ENCODE assay signal across 7 mouse cellular contexts in the genomic region with DNA sequence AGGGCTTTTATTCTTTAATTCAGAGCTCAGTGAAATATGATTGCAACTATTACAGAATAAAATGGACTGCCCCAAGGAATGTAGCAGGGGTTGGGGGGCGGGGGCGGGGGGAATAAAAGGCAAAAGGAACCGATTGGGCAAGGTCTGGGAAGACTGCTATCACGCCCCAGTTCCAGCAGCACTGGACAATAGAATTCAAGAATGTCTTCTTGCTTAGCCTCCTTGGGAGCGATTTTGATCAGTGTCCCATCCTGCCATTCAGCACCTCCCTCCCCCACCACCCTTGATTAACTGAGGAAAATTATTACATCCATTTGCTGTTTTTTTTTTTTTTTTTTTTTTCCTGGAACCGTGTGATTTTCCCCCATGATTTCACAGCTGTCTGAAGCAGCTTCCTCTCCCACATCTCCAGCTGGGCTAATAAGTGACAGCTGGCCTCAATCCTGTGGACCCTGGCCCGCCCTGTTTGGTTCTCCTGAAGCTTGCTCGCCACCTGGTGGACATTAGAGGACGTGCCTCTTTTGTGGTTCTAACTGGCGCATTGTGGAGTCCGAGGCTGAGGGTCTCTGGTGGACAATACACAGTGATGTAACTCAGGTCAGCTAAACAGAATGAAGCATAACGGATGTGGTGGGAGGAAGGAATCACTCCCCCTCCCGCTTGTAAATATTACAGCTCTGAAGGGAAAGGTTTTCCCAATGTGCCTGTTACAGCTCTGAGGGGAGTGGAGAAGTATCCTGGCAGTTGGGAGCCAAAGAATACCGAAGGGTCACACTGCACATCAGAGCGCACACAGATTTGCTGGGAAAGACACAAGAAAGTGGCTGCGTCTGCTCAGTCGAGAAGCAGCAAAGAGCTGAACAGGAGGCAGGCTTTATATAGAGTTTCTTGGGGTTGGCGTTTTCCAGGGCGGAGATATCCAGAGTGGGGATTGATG. TPM values are rescaled to one million over a fixed set of nuclear protein-coding genes. Genes with fewer than 3 reads are reported as not detected.
A peak's percentile ranks its signal among the peaks of the same experiment; 100 is the strongest.
DNase-seq lines count a peak whose midpoint lies in the region; ATAC-seq and TF ChIP-seq lines count a peak whose summit lies in the region.

No protein-coding gene starts in this region.

- H3K9me3 ChIP-seq in embryonic facial prominence, embryonic 13.5 days: no peaks in the 10 kb centered on the region
- H3K9me3 ChIP-seq in limb, embryonic 15.5 days: no peaks in the 10 kb centered on the region

- H3K27ac ChIP-seq in bone marrow macrophage, adult 2 months (ENCODE audit: insufficient read depth, low read depth, low read length): no peak overlapping the region
- no peak overlapping the region for H3K27ac ChIP-seq in embryonic facial prominence, embryonic 13.5 days
- no peak overlapping the region for H3K27ac ChIP-seq in limb, embryonic 15.5 days

- no peak for TF ChIP-seq POLR2A in bone marrow macrophage, adult 2 months (IDR thresholded peaks at IDR 0.05; ENCODE audit: borderline replicate concordance, low read depth, low read length)

- H3K9ac ChIP-seq in embryonic facial prominence, embryonic 13.5 days: peak overlapping the region; percentile 32; the same call in 1 of the 2 replicates
- H3K9ac ChIP-seq in limb, embryonic 15.5 days: no peak overlapping the region

- ATAC-seq in embryonic facial prominence, embryonic 13.5 days (ENCODE audit: insufficient number of reproducible peaks, insufficient read depth, low FRiP score, low TSS enrichment, low read depth): peak; percentile 71; the same call in 1 of the 2 replicates
- ATAC-seq in limb, embryonic 15.5 days (ENCODE audit: insufficient number of reproducible peaks, low FRiP score, low TSS enrichment, low read depth): peak; percentile 76; the same call in 1 of the 2 replicates
- ATAC-seq in monocyte, adult 5-6 weeks (replicated peaks; ENCODE audit: insufficient number of reproducible peaks, low FRiP score, low TSS enrichment, poor library complexity, severe bottlenecking): peak; percentile 43; the same call in 1 of the 2 replicates

- H3K4me3 ChIP-seq in bone marrow macrophage, adult 2 months (ENCODE audit: insufficient read depth, low read length): no peak overlapping the region
- H3K4me3 ChIP-seq in embryonic facial prominence, embryonic 13.5 days: no peak overlapping the region
- no peak overlapping the region for H3K4me3 ChIP-seq in limb, embryonic 15.5 days

- H3K4me1 ChIP-seq in bone marrow macrophage, adult 2 months (ENCODE audit: control insufficient read depth, insufficient read depth, low read length): no peaks in the 10 kb centered on the region
- peaks cover 24% of the 10 kb centered on the region for H3K4me1 ChIP-seq in embryonic facial prominence, embryonic 13.5 days
- peaks cover 19% of the 10 kb centered on the region; the same call in 1 of the 2 replicates for H3K4me1 ChIP-seq in limb, embryonic 15.5 days

- H3K27me3 ChIP-seq in embryonic facial prominence, embryonic 13.5 days: no peaks in the 10 kb centered on the region
- H3K27me3 ChIP-seq in limb, embryonic 15.5 days: no peaks in the 10 kb centered on the region
- no peaks in the 10 kb centered on the region for H3K27me3 ChIP-seq in splenic B cell, adult 2 months (ENCODE audit: control insufficient read depth, insufficient read depth, low read length, poor library complexity, severe bottlenecking)

- 30% methylated on average over 19 of the region's 19 CpGs for WGBS in embryonic facial prominence, embryonic 13.5 days
- 33% methylated on average over 19 of the region's 19 CpGs for WGBS in limb, embryonic 15.5 days

- H3K4me2 ChIP-seq in embryonic facial prominence, embryonic 13.5 days: peak overlapping the region; percentile 39
- no peak overlapping the region for H3K4me2 ChIP-seq in limb, embryonic 15.5 days

- DNase-seq in heart, adult 9 months (ENCODE audit: low spot score in 2 of 2): peak; percentile 53 to 73
- DNase-seq in kidney, adult 9 months: peak; percentile 83
- peak; percentile 57 for DNase-seq in splenic B cell, adult 2 months (ENCODE audit: low read depth, low spot score)

- peak; percentile 79 for TF ChIP-seq CTCF in bone marrow macrophage, adult 2 months (IDR thresholded peaks at IDR 0.05; ENCODE audit: low read depth, low read length)

- H3K36me3 ChIP-seq in embryonic facial prominence, embryonic 13.5 days: no peaks in the 10 kb centered on the region
- no peaks in the 10 kb centered on the region for H3K36me3 ChIP-seq in limb, embryonic 15.5 days
- H3K36me3 ChIP-seq in splenic B cell, adult 2 months (ENCODE audit: control insufficient read depth, insufficient read depth, low read length, poor library complexity, severe bottlenecking): no peaks in the 10 kb centered on the region

RNA-seq across cellular contexts. Expression of a gene that starts 42.1 kb away (rescaled TPM):
- not detected in 2 replicates for polyA plus RNA-seq in bone marrow macrophage, adult 2 months (2012; ENCODE audit: insufficient read depth, insufficient read length, missing spikeins)
- 0.18 and 1.6 TPM in 2 replicates for polyA plus RNA-seq in embryonic facial prominence, embryonic 13.5 days (2015; fragmentation: Nextera tagmentation; extraction: Ambion mirVana)
- 0.08 and 0.15 TPM in 2 replicates for polyA plus RNA-seq in limb, embryonic 15.5 days (2015; fragmentation: Nextera tagmentation; extraction: Ambion mirVana)
- total RNA-seq in monocyte, adult 5-6 weeks (2017): not detected in 3 replicates
